Mouse (Mus musculus): Measurements from ENCODE around the gene Skp2. TPM values are rescaled to one million over a fixed set of nuclear protein-coding genes. Genes with fewer than 3 reads are reported as not detected.
A peak's percentile ranks its signal among the peaks of the same experiment; 100 is the strongest.
"Not testable (repeated sequence)": the region's sequence is repeated elsewhere in the genome, so short reads cannot be mapped to it uniquely, and the experiment has no call there.

The Skp2 gene
- 10 to 100 TPM; 12.0 to 14.6 TPM for total RNA-seq (2021)
- long read RNA-seq, experiment 1, partial matches to known transcripts = 1 of 7 reads
- long read RNA-seq, experiment 1, other reads (novel, unspliced or antisense) = 2 of 7 reads
- long read RNA-seq, experiment 2, transcript Skp2-201 (10 exons, 3,118 nt) = major isoform, 12 of 23 reads
- long read RNA-seq, experiment 2, partial matches to known transcripts = 2 of 23 reads
- long read RNA-seq, experiment 2, other reads (novel, unspliced or antisense) = 7 of 23 reads

DNA sequence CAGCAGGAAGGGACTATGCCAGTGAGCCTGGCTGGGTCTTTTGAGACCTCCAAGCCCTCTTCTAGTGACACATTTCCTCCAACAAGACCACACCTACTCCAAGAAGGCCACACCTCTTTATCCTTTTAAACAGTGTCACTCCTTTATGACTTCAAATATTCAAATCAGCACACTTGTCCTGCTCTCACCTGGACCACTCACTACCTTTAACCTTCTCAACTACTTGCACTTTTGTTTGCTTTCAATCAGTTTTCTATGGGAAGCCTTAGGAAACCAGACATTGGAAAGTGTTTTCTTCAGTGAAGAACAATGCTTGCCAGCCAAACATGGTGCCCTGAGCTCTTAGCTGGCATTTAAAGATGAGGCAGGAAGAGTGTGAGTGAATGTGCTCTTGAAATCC lies at the start of gene Skp2:
TSS of gene Skp2 (minus strand) at position 101 of the 400 bp plus-strand sequence.
- DNase-seq (ENCODE audit: low spot score in 2 of 2) = no peak

DNA sequence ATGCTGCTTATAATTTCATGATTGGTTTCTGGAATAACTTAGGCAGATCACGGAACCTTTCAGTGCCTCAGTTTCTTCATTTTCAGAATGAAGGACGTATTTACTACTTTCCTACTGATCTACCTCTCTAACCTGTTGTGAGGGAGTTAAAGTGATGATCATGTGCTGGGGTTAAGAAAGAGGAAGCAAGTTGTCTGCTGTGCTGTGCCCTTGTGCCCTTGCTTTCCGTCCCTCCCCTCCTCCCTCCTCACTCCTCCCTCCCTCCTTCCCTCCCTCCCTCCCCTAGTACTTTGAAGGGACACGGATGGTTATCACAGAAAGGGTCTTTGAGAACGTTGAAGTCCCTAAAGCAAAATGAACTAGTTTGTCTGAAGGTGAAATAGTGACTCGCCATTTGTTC lies 43.2 kb upstream of the Skp2 start:
- DNase-seq (ENCODE audit: low spot score in 2 of 2) = no peak

DNA sequence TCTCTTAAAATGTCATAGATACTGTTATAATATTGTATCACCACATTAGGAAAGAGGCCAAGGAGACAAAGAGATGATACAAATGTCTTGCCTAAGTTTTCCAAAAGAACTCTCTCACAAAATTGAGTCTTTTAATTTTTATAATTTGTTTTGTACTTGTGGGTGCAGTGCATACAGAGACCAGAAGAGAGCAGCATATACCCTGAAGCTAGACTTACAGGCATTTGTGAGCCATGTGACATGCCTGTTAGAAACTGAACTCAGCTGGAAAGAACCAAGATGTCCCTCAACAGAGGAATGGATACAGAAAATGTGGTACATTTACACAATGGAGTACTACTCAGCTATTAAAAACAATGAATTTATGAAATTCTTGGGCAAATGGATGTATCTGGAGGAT lies 37.5 kb upstream of the Skp2 start:
- DNase-seq (ENCODE audit: low spot score in 2 of 2) = not testable (repeated sequence)

DNA sequence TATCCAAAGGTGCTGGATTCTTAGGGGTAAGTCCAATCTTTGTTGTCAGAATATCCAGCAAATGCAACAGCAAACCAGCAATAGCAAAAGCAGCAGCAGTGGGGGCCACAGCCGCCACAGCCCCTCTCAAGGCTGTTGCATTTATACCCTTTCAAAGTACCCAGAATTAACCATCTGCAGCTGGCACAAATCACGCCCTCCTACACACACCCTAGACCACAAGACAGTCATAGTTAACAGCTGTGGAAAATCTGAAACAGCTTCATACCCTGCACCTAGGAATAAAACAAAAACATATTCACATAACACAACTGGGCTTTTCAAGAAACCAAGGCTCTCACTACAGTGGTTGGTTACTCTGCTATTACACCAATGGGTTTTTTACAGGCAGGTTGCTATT lies 34.6 kb upstream of the Skp2 start:
- no peak for DNase-seq (ENCODE audit: low spot score in 2 of 2)

DNA sequence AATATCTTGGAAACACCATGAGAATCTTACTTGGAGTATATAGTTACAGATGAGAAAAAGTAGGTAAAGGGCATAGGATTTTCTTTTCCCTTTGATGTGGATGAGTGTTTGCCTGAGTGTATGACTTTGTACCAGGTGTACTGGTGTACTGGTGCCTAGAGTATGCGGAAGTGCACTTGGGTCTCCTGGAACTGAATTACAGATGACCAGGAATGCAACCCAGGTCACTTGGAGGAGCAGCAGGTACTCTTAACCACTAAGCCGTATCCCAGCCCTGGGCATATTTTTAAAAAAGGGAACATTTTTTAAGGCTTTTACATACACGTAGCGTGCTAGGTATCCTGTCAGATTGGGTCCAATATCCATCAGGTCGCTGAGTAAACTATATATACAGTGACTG lies 28.8 kb upstream of the Skp2 start:
- no peak for DNase-seq (ENCODE audit: low spot score in 2 of 2)

DNA sequence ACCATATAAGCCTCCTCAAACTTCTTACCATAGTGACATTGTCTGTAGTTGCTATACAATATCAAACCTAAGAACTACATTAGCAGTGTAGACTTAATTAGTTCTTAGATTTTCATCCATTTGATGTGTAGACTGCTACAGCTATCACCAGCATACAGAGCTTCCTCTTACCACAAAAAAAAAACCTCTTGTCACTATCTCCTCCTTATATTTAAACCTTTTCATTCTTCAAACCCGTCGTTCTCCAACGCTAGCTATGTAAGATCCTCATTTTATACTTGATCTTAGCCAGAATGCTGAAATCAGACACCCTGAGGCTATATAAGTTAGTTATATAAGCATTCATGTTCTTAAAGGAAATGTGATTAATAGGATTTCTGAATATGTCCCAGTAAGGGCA lies 21.8 kb upstream of the Skp2 start:
- DNase-seq (ENCODE audit: low spot score in 2 of 2) = no peak

DNA sequence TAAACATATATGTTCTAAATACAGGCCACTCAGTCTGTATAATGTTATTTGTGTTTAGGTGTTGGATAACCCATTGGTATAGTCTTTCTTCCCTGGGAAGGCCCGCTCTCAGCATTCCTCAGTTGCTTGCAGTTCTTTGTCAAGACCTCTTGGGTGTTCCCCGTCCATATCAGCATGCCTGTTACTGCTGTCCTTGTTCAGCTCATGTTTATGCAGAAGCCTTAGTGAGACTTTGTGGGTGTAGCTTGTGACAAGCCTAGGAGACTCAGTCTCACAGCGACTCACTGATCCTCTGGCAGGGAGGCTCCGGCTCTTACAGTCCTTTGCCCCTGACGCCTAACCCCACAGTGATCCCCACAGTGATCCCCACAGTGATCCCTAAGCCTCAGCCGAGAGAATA lies 8.9 kb upstream of the Skp2 start:
- no peak for DNase-seq (ENCODE audit: low spot score in 2 of 2)

DNA sequence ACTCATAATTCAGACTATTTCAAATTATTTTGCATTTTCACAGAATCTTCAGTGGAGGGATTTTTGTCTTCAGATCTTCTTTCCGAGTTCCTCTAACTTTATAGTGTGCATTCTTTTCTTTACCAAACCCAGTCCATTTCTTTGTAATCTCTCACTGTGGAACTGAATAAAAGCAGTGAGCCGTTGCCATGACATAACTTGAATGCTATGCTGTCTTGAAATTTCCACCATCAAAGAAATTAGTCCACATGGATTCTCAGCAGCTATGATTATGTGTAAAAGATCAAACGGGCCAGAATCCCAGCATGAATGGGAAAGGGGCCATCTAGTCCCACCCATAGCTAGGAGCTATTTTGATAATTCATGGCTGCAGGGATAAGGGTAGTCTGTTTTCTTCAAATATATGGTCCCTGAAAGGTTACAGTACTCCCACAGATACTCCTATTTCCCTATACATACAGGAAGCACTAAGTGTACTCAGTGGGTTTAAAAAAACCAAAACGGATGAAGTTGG lies 7.4 kb upstream of the Skp2 start:
- DNase-seq (ENCODE audit: low spot score in 2 of 2) = no peak

DNA sequence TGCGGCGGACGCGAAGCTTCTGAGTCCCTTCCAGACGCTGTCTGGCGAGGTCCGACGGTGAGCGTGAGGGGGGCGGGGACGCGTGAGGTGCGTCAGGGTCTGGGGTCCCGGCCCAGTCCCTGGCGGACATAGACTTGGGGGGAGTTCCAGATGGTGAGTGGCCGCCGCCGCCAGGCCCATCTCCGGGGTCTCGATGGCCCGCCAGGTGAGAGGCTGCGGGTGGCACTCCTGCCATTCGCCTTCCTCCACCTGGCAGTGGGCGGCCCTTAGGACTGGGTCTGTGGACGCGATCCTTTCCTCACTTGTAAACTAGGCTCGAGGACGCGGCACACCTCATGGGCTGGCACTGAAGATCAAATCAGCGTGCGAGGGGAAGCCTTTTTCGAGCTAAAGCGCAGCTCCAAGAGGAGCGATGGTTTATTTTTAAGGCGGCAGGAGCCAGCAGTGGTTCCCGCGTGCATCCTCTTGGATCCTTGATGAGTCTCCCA lies 14.5 kb downstream of the Skp2 start:
- peak in 1 of 2 experiments; percentile 19 for DNase-seq (ENCODE audit: low spot score in 2 of 2)

DNA sequence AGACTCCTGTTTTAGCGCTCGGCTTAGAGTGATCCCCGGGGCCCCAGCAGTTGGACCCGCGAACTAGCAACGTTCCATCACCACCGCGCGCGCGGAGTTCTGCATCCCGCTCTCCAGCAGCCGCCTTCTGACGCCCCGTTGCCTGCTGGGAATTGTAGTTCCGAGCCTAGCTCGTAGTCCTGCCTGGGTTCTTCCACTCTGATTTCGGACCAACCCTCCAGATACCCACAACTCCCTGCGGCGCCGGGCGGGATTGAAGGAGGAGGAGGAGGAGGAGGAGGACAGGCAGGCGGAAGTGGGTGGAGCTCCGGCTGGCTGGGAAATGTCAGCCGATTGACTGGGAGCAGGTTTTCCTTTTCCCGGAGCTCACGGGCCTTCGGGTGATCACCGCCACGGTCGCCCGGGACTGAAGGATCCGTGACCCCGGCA lies 15.0 kb downstream of the Skp2 start, which contains the start of gene Lmbrd2:
TSS of gene Lmbrd2 (plus strand) at position 299 of the 429 bp plus-strand sequence.
- DNase-seq (ENCODE audit: low spot score in 2 of 2) = peak; percentile 78 to 96

DNA sequence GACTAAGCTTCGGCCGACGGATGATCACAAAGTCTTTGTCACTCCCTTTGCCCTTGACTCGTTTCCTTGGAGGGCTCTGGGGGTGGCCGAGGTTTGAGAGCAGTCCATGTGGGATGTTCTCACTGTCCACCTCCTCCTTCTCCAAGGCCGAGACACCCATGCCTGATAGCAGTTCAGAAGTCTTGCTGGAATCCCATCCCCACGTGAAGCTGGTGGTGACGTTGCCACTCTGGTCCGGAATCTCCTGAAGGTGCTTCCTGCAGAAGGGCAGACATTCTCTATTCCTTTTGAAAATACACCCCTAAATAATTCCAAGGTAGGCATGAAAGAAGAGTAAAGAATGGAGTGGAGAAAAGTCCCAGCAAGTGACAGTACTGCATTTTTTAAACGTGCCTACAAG lies 15.8 kb downstream of the Skp2 start:
- DNase-seq (ENCODE audit: low spot score in 2 of 2) = no peak

DNA sequence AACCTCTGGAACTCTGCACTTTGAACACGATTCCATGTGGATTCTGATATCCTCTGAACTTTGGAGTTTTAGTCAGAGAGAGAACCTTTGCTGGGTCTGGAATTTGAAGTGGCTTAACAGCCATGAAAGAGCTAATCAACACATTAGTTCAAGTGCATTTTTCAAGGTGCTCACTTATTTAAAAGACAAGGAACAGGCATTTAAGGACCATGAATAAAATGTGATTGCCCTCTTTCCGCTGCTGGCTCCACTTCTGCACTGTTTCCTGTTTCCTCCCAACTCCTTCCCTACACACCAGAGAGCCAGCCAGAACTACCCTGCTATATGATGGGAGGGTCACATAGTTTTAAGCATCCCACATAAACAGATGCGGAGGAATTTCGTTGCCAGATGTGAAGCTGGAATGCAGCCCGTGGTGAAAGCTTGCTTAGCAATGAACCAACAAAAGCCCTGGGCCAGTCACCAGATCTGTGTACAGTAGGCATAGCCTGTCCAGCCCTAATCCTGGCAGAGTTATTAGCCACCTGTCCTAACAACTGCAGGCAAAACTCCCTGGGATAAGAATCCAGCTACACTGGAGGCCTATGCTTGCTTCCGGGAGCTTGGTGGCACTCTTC lies 20.2 kb downstream of the Skp2 start:
- DNase-seq (ENCODE audit: low spot score in 2 of 2) = no peak

DNA sequence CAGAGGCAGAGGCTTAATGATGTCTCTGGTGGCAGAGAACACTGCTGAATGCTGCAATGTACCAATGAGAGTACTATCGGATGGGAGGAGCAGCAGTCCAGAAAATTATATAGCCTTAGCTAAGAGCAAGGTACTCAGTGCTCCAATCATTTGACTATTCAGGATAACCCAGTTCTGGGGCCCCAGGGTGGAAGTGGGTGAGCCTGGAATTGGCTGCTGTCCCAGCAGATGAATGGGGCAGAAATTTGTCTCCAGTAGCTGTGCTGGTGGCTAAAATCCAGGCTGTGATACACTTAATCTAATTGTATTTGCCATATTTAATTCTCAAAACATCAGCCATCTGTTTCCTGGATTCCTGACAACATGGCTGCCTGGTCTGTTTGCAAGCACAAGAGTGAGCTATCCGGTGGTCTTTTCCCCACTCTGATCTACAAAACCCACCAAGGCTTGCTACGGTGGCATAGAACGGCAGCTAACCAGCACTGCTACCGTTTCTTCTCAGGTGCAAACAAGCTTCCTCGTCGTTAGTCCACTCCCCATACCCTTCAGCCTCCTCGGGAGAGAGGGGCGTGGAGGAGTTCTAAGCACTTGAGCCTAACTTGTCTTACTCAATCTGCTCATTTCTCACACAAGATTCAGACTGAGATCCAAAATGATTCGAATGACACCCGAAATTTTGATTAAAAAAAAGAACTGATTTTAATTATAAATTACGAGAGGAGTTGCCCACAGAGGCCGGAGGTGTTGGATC lies 22.4 kb downstream of the Skp2 start:
- no peak for DNase-seq (ENCODE audit: low spot score in 2 of 2)

DNA sequence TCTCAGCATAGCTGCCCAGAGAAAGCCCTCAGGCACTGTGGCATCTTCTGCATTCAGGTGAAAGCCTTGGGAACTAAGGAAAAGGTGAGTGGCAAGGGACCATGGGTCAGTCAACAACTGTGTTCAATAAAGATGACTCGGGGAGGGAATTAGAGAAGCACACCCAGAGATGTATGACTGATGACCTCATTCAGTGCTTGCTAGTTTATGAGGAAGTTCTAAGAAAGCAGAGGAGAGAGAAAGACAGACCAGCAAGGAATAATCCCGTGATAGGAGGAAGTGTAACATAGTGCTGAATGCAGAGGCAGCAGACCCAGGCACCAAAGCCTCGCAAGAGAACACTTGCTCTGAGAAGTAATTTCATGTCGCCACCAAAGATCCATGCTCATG lies 23.7 kb downstream of the Skp2 start:
- no peak for DNase-seq (ENCODE audit: low spot score in 2 of 2)

DNA sequence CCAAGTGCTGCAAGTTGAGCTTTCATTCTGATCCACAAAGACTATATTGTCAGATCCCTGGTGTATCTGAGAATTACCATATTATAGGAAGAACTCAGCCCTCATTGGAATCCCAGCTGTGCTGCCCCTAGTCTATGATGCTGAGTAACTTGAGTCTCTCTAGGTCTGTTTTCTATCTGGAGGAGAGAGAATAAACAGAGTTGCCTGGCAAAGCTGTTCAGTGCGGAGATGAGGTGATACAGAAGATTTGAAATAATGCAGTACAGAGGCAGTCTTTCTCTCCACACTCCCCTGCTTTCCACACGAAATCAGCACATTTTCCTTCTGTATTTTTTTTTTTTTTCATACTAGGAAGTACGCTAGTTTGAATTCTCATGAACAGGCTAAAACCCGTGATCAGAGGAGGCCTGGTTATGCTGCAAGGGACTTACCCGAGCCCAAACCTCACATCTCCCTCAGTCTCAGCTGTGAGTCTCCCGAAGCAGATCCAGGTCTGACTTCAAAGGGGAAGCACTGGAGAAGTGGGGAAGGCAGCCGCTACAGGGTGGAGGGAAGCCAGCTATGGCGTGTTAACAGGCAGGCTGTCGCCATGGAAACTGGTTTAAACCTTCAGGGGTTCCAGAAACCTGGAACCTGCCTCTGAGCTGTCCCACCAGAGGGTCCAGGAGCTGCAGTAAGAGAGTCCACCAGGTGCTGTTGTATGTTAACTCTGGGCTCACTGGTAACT lies 24.3 kb downstream of the Skp2 start:
- DNase-seq (ENCODE audit: low spot score in 2 of 2) = no peak

DNA sequence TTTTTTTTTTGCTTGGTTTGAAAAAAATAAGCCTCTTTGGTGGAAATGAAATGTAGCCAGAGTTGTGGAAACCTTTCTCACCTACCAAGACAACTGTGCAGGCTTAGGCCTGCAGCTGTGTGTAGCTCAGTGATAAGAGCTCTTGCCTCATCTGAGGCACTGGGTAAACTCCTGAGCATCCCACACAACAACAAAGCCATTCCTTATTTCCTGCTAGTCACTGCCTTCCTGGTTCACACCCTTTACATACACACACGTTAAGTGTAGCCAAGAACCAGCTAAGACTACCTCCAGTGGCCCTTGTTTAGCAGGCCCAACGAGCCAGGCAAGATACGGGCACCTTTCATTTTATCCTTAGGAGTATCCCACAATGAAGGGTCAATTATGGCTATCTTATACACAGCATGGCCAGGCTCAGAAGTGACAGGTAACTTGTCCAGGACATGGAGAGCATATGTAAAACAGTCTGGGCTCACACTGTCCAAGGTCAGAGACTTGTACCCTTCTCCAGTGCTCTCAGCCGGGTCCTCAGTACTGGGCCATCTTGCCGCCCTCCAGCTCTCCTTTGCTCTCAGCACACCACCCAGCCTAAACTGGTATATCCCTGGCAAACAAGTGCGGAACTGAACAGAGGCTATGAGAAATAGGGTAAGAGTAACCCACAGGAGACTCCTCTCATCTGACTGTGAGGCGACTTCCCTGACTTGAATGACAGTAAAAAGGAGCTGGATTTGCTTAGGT lies 28.0 kb downstream of the Skp2 start:
- no peak for DNase-seq (ENCODE audit: low spot score in 2 of 2)

DNA sequence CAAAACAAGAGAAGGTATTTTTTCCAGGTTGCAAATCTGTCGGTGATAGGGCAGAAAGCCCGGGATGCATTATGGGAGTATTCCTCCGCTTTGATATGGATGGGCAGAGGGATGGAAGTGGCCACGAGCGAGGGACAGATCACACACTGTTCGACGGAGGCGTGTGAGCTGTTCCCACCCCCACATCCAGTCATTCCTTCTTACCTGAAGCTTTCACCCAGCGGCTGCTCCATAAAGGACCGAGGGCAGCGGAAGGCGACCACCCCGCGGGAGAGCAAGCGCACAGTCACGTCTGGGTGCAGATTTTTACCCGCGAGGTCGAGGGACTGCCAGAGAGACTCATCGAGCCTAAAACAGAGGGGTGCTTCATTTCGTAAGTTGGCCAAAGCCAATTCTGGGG lies 30.4 kb downstream of the Skp2 start:
- DNase-seq (ENCODE audit: low spot score in 2 of 2) = no peak

DNA sequence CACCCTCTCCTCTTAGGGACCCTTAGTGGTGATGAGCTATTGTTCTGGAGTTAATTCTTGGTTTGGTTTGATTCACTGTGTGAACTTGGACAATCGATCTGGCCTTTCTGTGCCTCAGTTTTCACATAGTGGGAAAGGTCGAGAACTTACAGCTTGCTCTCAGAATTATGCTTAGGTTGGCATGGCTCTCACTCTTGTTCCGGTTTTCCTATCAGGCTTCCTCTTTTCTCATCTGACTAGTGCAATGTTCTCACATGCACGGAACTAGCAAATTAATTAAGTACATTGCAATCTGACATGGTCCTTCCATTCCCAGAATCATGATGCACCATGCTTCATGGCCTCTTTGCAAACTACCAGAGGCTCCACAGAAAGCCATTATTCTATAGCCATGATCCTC lies 32.2 kb downstream of the Skp2 start:
- DNase-seq (ENCODE audit: low spot score in 2 of 2) = no peak

DNA sequence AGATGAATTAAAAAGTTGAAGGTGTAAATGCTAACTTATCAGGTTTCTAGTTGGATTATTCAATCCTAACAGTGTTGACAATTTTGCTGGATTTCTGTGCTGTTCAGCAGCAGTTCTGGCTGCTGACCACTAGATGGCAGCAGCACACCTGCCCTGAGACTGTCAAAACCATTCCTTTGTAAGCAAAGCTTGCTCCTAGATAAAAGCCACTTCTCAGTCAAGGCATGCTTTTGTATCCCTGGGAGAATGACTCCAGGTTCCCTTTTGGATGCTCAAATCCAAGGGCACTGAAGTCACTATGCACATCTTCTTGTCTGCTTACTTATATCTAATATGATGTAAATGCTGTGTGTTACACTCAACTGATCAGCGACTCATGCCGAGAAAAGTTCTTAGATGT lies 35.1 kb downstream of the Skp2 start:
- DNase-seq (ENCODE audit: low spot score in 2 of 2) = no peak

DNA sequence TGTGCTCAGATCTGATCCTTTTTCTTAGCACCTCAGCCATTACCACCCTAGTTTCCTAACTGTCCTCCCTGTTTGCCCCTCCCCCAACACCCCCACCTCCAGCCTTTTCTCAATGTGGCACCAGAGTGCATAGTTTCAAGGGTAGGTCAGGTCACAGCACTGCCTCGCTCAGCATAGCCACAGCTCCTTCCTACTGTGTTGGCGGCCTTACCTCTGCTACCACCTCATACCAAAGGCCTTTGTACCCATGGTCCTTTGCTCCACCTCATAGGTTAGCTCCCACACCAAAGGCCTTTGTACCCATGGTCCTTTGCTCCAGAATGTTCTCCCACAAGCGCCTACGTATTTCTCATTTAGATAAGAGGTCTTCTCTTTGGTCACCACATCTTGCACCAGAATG lies 36.4 kb downstream of the Skp2 start:
- DNase-seq (ENCODE audit: low spot score in 2 of 2) = no peak

DNA sequence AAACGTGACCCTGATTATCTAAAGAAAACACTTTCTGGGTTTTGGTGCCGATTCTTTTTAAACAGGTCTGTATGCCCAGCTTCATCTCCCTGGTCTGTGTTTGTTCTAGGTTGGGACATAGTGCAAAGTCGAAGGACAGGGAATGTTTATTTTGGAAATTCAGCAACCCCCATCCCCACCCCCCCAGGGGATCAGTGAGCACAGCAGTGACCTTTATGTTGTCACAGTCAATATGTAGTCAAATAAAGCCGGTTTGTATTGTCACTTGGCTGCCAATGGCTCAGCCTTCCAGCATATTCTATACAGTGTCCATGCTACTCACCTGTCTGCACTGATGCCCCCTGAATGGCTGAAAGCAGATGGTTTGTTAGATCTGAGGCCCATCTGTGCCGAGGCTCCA lies 40.6 kb downstream of the Skp2 start:
- no peak for DNase-seq (ENCODE audit: low spot score in 2 of 2)
